Mouse (Mus musculus): ENCODE results near the gene Acap3.

The Acap3 gene

DNA sequence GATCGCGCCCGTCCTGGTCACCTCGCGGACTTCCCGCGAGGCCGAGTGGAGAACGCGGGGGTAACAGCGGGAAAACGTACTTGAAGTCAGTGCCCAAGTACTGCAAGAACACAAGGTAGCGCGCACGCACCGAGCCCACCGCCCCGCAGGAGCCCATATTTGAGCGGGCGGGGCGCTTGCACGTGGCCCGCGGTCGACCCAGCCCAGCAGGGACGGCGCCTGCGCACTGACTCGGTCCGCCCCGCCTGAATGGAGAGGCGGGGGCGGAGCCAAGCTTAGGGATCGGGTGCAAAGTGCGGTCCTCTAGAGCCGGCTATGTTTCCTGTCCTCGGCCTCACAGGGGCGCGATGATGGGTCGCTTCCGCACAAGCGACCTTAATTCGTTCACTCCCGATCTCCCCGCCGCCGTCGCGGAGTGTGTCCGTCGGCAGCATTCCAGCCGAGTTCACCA lies at the start of gene Acap3, which contains the start of gene Pusl1:
Gene Acap3, plus strand, starts transcription at position 272 of the 451 bp plus-strand sequence.
Gene Pusl1, minus strand, starts transcription at position 231 of the 451 bp plus-strand sequence.
- peak; percentile 80 for DNase-seq (ENCODE audit: extremely low spot score, low read depth, low spot score)

DNA sequence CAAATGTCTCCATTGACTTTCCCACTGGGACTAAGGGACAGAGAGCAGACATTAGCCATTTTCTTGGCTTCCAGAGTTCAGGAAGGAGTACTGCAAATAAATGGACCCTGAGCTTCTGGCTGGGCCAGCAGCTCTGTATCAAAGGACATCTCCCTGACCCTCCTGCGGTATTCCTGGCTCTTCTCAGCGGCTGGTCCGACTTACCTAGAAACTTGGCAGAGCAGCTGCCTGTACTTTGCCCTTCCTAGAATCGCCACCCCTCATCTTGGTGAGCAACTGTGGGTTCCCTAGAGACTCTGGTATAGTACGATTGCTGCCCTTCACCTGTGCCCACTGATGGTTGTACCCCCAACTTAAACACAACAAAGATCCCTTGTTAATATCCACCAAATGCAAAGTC lies 48.4 kb upstream of the Acap3 start:
- DNase-seq (ENCODE audit: extremely low spot score, low read depth, low spot score), result no peak

DNA sequence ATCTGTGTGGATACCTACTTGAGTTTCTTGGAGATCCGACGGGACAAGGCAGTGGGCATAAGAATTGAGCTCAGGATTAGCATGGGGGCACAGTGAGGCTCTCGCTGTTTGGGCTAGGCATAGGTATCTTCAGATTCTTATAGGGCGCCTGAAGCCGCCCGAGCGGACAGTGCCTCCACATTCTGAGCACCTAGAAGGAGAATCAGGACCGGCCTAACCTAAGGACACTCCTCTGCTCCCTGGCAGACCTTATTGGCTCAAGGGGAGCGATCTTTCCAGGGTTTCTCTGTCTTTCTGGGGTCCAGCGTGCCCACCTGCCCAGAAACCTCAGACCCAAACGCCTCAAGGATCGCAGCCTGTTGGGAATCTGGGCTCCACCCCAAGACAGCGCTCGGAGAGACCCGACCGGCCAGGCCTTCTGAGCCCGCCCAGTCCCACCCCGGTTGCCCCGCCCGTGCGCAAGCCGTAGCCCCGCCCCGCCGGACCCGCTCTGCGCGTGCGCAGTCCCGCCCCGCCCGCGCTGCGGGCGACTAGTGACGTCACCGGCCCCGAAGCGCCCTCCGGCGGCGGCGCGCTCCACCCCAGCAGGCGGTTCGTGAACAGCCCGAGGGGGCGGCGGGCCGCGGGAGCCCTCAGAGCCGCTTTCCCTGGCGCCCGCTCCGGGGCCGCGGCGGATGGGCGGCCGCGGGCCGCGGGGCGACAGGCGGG lies 44.6 kb upstream of the Acap3 start, which contains the start of gene Dvl1:
Gene Dvl1, plus strand, starts transcription at position 532 of the 708 bp plus-strand sequence.
- no peak for DNase-seq (ENCODE audit: extremely low spot score, low read depth, low spot score)

DNA sequence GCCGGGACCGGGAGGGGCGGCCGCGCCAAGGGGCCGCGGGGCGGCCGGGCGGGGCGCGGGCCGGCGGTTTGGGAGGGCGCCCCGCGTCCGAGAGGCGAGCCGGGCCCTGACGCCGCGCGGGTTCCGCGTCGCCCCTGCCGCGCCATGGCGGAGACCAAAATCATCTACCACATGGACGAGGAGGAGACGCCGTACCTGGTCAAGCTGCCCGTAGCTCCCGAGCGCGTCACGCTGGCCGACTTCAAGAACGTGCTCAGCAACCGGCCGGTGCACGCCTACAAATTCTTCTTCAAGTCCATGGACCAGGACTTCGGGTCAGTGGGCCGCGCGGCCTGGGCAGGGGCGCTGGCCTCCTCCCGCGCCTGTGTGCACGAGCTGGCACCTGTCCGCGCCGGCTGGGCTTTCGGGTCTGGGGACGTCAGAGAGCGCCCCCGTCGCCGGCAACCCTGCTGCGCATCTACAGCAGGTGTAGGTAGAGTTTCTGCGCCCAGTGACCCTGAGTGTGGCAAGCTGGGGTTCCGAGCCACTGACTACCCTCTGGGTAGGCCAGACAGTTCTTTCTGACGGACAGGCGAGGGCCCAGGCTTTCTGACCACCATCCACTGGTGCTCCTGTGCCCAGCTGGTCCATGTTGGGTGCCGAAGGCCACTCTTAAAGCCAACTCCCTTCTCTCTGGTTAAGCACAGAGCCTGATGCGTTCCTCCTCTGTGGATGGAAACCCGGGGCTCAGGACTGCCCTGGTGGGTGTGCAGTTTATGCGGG lies 43.9 kb upstream of the Acap3 start:
- DNase-seq (ENCODE audit: extremely low spot score, low read depth, low spot score), result no peak

DNA sequence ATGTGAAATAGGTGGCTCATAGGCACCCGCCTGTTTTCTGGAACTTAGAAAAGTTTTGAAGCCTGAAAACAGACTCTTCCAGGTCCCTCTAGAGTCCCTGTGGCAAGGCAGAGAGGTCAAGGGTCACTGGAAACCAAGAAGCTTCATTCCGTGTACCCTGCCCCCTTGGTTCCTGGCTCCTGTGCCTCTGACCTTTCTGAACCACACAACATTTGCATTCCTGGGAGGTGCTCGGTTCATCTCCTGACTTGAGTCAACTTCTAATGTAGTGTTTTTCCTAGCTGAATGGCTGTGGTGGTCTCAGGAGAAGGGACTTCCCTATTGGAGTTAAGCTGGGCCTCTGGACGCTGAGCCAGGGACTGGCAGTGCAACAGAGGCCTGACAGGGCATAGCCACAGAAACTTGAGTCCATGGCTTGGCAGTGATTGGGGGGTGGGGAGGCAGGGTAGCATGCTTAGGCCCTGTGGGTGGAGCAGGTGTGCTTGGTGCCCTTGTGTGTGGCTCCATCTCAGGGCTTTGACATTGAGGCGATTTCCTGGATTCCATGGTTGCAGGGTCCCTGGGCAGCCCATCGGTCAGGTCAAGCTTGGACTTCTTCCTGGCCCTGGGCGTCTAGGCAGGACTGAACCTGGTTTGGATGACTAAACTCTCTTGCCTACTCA lies 43.1 kb upstream of the Acap3 start:
- DNase-seq (ENCODE audit: extremely low spot score, low read depth, low spot score), result no peak

DNA sequence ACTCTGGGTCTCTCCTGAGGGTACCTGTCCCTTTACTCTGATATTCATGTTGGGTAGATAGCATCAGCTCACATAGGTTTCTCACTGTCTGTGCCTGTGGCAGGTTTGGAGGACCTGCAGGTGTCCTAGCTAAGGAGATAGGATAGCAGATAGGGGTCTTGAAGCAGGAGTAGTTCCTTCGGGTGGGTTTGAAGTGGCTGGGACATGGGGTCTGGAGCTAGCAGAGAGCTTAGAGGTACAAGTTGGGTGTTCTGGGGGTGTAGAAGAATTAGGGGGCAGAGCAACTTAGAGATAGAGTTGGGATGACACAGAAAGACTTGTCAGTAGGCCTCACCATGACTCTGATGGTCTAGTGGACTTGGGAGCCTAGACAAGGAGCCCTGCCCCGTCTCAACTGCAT lies 42.2 kb upstream of the Acap3 start:
- DNase-seq (ENCODE audit: extremely low spot score, low read depth, low spot score), result no peak

DNA sequence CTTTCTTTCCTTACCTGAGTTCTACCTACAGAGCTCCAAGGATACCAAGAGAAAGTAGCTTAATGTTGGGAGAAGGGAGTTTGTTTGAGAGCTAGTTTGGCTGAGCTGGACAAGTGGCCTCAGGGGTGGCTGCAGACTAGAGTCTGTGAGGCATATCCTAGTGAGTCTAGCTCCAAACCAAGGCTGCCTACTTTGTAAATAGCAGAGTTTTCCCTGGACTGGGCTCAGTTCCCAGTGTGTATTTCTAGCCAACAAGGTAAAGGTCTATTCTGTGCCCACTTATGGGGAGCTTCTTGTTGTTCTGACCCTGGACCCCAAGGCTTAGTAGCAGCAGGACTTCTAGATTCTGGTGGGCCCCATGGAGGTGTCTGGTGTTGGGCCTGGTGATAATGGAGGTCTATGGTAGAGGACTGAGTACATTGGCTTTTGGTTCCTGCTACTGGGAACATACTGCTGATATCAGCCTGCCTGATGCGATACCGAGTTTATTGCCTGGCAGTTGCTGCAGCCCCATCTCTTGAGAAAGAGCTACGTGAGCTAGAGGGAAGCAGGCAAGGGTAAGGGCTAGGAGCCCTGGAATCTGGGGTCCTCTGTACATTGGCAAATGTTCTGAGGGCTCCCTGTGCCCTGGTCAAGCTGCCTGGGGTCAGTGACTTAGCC lies 41.7 kb upstream of the Acap3 start:
- DNase-seq (ENCODE audit: extremely low spot score, low read depth, low spot score), result no peak

DNA sequence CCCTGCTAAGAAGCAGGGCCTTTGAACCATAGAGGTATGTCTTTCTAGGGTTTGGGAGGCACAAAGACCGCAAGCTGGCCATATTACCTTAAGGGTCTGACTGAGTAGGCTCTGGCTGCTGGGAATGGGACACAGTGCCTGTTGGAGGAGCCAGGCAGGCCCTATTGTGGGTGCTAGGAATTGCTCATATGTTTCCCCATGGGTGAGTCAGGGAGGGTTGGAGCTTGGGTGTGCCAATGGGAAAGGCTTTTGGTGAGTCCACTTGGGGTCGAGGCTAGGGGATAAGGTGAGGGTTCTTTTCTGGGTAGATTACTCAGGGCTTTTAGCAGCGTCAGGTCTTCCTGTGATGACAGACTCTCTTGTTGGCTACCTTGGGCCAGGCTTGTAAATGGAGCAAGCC lies 40.3 kb upstream of the Acap3 start:
- no peak for DNase-seq (ENCODE audit: extremely low spot score, low read depth, low spot score)

DNA sequence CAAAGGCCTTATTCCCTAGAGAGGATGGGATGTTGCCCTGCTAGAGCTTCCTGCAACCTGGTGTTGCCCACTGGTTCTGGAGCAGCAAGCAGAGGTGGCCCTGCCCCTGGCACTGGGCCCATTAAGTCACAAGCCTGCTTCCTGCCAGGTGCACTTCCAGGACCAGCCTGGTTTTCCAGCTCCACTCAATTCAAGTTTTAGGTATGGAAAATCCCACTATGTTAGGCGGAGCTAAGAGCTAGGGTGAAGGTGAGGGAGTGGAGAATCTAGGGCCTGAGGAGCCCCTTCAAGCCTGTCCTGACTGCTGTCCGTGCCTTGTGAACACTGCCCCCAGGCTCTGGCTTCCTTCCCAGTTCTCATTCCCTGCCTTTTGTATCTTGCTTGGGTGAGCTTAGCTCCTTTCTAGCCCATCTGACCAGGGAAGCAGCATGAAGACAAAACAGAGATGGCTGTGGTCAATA lies 39.6 kb upstream of the Acap3 start:
- no peak for DNase-seq (ENCODE audit: extremely low spot score, low read depth, low spot score)

DNA sequence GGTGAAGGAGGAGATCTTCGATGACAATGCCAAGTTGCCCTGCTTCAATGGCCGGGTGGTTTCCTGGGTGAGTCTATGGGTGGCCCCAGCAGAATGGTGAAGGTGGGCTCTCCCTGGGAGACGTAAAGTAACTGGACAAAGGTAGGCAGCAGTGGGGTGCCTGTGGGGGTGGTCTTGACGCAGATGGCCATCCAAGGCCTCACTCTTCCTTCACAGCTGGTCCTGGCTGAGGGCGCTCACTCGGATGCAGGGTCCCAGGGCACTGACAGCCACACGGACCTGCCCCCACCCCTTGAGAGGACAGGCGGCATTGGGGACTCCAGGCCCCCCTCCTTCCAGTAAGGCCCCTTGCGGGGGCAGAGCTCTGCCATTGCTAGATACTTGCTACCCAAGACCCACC lies 38.2 kb upstream of the Acap3 start:
- no peak for DNase-seq (ENCODE audit: extremely low spot score, low read depth, low spot score)

DNA sequence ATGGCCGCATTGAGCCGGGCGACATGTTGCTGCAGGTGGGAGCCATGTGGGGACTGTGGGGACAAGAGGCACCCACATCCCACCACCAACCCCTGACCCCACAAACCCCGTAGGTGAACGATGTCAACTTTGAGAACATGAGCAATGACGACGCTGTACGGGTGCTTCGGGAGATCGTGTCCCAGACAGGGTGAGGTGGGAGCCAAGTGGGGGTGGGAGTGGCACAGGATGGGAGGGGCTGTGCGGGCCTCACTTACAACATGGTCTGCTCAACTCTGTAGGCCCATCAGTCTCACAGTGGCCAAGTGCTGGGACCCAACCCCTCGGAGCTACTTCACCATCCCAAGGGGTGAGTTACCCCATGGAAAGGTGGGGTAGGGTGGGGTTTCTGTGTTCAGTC lies 36.6 kb upstream of the Acap3 start:
- no peak for DNase-seq (ENCODE audit: extremely low spot score, low read depth, low spot score)

DNA sequence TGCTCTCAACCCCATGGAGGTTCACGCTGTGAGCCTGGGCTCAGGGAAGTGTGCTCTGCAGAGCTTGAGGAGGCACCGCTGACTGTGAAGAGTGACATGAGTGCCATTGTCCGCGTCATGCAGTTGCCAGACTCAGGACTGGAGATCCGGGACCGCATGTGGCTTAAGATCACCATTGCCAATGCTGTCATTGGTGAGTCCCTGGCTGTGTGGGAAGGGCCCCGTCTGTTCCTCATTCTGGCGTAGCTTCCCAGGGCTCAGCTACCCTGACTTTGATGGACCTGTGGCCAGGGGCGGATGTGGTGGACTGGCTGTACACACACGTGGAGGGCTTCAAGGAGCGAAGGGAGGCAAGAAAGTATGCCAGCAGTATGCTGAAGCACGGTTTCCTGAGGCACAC lies 35.6 kb upstream of the Acap3 start:
- DNase-seq (ENCODE audit: extremely low spot score, low read depth, low spot score), result no peak

DNA sequence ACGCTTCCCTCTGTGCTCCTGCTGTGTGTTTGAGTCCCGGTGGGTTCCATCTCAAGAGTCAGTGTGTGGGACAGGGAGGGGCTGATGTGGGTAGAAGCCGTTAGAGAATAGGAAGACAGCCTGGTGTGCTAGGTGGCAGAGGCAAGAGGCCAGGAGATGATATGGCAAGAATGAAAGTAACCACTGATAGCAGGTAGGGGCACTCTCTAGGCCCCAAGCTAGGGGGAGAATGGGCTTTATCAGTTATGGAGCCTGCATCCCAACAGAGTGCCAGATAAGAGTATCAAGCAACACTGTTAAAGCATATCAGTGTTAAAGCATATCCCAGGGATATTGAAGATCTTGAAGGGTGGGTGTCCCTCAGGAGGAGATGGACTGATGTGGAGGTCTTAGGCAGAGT lies 34.7 kb upstream of the Acap3 start:
- no peak for DNase-seq (ENCODE audit: extremely low spot score, low read depth, low spot score)

DNA sequence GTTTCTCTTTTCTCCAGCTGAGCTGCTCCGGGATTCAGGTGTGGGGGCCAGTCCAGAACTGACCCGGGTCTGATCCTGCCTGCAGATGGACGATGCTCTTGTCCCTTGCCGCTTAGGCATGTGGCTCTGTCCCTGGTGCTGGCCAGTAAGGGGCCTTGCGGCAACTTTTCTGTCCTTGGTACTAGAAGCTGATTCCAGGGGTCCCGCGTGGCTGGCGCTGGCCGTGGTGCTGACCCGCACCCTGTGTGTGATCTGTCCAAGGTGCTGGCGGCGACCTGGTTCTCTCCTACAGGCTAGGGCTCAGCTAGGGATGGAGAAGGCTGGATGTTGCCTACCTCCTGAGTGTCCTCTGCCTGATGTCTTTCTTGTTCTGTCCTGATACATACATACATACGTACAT lies 32.3 kb upstream of the Acap3 start:
- DNase-seq (ENCODE audit: extremely low spot score, low read depth, low spot score), result no peak

DNA sequence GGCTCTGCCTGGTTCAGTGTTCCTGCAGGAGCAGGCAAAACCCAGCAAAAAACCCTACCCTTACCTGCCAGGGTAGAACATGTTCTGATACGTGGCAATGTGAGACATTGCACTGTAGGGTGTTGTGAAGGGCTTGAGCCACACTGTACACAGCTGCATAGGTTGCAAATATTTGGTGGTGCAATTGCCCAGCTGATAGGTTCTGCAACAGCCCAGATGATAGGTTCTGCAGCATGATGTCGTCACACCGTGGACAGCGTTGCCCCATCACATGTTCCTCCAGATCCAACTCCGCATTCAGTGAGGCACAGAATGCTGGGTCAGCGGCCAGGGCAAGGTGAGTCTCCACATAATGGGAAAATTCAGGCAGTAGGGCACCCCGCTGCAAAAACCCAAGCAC lies 29.8 kb upstream of the Acap3 start:
- DNase-seq (ENCODE audit: extremely low spot score, low read depth, low spot score), result no peak

DNA sequence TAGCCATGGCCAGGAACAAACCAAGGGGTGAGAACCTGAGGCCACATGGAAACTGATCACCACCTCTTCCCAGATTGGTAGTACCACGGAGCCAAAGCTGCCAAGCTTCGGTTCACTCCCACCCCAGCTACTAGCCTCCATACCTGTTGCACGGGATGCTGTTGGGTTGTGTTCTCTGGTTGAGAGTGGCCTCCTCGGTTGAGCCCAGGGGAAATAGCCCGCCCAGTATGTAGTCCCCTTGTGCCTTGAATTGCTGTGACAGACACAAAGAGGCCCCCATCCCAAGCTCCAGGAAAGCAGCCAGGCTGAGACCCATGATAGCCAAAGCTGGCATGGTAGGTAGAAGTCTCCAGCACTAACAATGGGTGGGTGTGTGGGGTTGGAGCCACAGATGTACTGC lies 28.6 kb upstream of the Acap3 start, which contains the start of gene Tas1r3:
Gene Tas1r3, minus strand, starts transcription at position 362 of the 400 bp plus-strand sequence.
- no peak for DNase-seq (ENCODE audit: extremely low spot score, low read depth, low spot score)

DNA sequence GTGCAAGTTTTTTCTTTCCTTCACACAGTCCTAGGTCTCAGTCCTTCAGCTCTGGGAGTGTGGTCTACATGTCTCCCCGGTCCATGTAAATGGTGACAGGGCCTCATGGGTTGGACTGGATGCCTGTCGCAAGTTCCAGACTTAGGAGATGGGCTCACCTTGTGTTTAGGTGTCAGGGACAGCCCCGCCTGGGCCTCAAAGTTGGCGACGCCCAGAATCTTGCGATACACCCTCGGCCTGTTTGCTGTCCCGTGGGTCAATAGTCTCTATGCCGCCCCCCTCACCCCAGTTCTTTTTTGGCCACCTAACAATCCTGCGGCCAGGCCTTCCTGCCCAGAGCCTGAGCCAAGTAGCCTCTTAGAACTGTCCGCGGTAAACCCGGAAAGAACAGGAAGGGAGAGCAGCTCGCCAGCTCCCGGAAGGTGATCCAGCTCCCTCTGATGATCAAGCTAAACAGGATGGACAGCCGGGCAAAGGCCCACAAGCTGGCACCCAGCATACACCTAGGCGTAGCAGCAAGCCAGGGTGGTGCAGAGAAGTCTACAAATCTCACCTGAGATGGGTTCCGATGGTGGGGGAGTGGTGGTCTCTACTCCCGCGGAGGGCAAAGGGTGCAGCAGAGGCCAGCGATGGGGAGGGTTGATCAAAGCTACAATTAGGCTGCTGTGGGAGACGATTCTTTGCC lies 22.9 kb upstream of the Acap3 start:
- no peak for DNase-seq (ENCODE audit: extremely low spot score, low read depth, low spot score)

DNA sequence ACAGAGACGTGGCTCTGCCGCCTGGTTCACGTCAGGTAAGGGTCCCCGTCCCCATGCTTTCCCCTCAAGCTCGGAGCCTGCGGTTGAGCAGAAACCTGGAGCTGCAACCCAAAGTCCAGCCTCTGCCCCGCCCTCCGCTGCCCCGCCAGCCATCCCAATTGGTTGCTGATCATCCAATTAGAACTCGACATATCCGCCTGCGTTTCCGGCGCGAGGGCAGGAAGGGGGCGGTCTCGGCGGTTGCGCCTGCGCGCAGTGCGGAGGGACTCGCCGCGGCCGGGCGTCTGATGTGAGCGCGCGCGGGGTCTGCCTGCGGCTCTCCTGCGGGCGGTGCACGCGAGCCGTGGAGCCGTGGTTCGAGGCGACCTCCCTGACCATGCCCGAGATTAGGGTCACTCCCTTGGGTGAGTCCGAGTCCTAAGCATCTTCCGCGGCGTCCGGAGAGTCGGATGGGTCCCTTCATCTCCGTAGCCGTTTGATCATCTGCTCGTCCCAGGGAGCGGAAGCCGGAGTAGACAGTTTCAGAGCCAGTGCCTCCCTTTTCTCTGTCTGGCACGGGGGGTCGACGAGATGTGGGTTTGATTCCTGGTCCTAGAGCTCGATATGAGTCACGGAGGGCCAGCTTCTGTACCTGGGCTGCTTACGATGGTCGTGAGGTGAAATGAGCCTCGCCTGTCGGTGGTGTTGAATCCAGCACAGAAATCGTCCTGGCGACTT lies 22.1 kb upstream of the Acap3 start, which contains the start of the genes Cptp and Ints11:
Gene Cptp, minus strand, starts transcription at position 124 of the 717 bp plus-strand sequence.
Gene Ints11, plus strand, starts transcription at position 230 of the 717 bp plus-strand sequence.
- peak; percentile 69 for DNase-seq (ENCODE audit: extremely low spot score, low read depth, low spot score)

DNA sequence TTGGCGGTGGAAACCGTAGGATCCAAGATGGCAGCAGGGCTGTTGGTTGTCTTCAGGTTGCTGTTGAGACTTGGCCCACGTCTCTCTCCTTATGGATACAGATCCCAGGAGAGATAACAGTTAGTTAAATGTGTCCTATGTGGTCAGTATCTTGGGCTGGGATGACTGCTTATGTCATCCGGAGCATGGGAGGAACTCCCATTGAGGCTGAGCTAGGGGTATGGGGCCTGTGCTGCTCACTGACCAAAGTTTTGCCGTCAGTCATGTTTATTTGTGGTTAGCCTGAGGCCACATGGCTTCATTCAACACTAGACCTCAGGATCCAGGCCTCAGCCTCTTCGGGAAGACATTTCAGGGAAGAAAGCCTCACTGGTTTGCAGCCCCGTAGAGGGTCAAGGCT lies 20.2 kb upstream of the Acap3 start:
- no peak for DNase-seq (ENCODE audit: extremely low spot score, low read depth, low spot score)

DNA sequence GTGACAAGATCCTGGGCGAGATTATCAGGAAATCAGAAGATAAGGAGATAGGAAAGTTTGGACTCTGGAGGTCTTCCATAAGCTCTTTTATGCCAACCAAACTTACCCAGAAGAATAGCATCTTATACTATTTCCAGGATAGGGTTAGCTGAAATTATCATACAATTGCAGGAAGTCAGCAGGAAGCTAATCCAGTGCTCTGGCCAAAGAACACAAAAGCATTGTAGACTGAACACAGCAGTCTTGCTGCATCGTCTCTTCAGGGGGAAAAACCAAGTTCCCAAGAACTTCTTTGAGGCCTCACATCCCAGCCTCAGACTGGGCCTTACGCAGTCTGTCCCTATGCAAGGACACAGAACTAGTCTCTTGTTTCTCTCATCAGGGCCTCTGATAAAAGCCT lies 8.0 kb upstream of the Acap3 start:
- DNase-seq (ENCODE audit: extremely low spot score, low read depth, low spot score), result no peak

Measured in hindlimb bud, embryonic 11.5 days (tissue).